Mouse (Mus musculus): ENCODE results near the gene Edc3.

GRCm38 (mm10) chr9:57686011-57686410 lies 22.3 kb upstream of the Edc3 start:
- TF ChIP-seq CTCF (IDR thresholded peaks at IDR 0.05; ENCODE audit: borderline replicate concordance, extremely low read depth, insufficient read depth, insufficient read length) (no peak), POLR2A (IDR thresholded peaks at IDR 0.05; ENCODE audit: borderline replicate concordance, extremely low read depth, insufficient read depth, insufficient read length, poor library complexity, severe bottlenecking) (no peak)
